Mouse (Mus musculus): Measurements from ENCODE around the gene Tnpo2. TPM values are rescaled to one million over a fixed set of nuclear protein-coding genes. Genes with fewer than 3 reads are reported as not detected.

The Tnpo2 gene
- polyA plus RNA-seq, 1 experiment from 2014 or later, result 26.9 TPM

DNA sequence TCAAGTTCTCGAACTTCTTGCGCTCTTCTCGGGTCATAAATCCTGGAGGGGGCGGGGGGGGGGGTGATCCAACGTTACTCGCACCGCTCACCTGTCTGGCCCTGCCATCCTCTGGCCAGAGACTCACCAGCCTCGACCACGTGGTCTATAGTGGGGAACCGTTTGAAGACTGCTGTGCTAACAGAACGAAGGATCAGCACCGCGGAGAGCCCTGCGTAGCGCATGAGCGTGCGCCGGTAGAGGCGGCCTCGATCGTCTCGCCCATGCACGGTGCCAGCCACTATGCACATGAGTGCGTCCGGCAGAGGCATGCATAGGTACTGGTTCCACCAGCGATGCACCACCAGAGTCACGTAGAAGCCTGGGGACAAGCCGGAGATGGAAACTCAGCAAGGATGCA is 25.5 kb upstream of the Tnpo2 start:
- Histone ChIP-seq H3K4me2 (no peak overlapping the region), H3K4me1 (peaks cover 4% of the 10 kb centered on the region; the same call in 1 of the 2 replicates), H3K27ac (no peak overlapping the region), H3K9me3 (no peaks in the 10 kb centered on the region), H3K9ac (no peak overlapping the region), H3K36me3 (no peaks in the 10 kb centered on the region), H3K4me3 (replicated peaks) (no peak overlapping the region), H3K27me3 (replicated peaks) (peaks cover 40% of the 10 kb centered on the region)
- ATAC-seq (ENCODE audit: insufficient read depth, low FRiP score, low read depth), result no peak
- WGBS, result 9% methylated on average over 28 of the region's 28 CpGs

DNA sequence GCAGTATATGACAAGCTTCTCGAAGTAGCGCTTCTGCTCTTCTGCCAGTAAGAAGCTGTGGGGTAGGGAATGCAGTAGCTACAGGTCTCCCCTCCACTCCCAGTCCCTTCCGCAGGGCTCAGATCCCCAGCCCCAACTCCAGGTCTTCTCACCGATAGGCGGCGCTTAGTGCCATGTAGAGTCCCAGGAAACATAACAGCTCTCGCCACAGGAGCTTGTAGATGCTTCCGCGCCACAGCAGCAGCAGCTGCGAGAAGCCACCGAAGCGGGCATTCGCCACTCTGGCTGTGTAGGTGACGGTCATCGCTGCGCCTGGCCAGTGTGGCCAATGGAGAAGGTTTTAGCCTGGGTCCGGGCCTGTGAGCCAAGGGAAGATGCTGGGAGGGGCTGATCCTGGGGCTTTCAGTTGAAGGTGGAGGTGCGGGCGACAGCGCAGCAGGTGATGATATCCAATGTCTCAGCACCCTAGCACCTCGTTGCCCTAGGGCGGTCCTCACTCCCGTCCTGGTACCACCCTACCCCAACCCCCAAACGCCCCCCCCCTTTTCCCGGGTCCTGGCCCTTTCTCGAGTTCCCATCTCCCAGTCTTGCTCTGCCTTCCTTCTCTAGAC is 23.4 kb upstream of the Tnpo2 start:
- peak overlapping the region; percentile 33; the same call in 1 of the 2 replicates for H3K4me3 ChIP-seq (replicated peaks)
- H3K4me2 ChIP-seq, result peak overlapping the region; percentile 68
- peak; percentile 65 for ATAC-seq (ENCODE audit: insufficient read depth, low FRiP score, low read depth)
- peaks cover 37% of the 10 kb centered on the region for H3K27me3 ChIP-seq (replicated peaks)
- H3K27ac ChIP-seq, result no peak overlapping the region
- H3K36me3 ChIP-seq, result peaks cover 6% of the 10 kb centered on the region; the same call in 1 of the 2 replicates
- H3K4me1 ChIP-seq, result peaks cover 4% of the 10 kb centered on the region; the same call in 1 of the 2 replicates
- WGBS, result 3% methylated on average over 26 of the region's 26 CpGs
- 0 out of 2 replicates have a peak overlapping the region, but pooled peaks have one; percentile 14 for H3K9ac ChIP-seq
- H3K9me3 ChIP-seq, result no peaks in the 10 kb centered on the region

DNA sequence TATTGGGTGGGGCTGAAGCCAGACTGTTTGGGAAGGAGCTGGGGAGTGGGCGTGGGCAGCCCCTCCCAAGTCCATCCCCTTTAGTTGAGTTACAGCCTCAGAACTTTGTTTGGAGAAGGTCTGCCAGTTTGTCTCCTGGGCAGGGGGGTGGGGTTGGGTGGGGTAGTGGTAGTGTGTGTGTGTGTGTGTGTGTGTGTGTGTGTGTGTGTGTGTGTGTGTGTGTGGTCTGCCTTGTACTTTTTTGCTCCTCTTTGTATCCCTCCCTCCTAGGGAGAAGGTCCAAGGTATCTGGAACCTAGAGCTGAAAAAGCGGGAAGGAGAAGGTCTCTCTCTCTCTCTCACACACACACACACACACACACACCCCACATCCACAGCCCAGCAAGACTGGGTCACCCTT is 22.3 kb upstream of the Tnpo2 start, which contains the start of gene Best2:
Gene Best2 (minus strand): TSS at position 101 of the 400 bp plus-strand sequence.
- Histone ChIP-seq H3K9ac (0 out of 2 replicates have a peak within 1 kb of the TSS, but pooled peaks have one; percentile 14), H3K4me3 (replicated peaks) (peak within 1 kb of the TSS; percentile 33; the same call in 1 of the 2 replicates), H3K4me2 (peak within 1 kb of the TSS; percentile 68), H3K27me3 (replicated peaks) (peaks cover 36% of the 10 kb centered on the region), H3K9me3 (no peaks in the 10 kb centered on the region), H3K4me1 (peaks cover 4% of the 10 kb centered on the region; the same call in 1 of the 2 replicates), H3K36me3 (peaks cover 16% of the 10 kb centered on the region), H3K27ac (no peak within 1 kb of the TSS)
- ATAC-seq (ENCODE audit: insufficient read depth, low FRiP score, low read depth), result no peak
- 38% methylated on average over 2 of the region's 2 CpGs for WGBS

DNA sequence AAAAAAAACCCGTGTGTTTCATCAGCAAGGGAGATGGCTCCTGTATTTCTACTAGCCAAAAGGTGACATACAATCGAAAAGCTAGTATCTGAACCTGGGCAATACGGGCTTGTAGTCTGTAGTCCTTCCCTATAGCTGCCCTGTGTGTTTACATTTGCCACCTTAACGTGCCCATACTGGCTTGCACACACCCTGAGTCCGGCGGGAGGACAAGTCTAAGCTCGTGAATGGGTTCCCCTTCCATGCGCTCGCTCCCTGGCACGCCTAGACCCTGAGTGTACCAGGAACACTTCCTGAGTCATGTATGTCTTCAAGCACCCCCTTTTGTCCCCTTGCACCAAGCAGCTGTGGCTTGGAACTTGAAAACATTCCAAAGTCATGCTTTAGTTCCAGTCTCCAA is 20.0 kb upstream of the Tnpo2 start:
- H3K4me3 ChIP-seq (replicated peaks), result no peak overlapping the region
- WGBS, result 60% methylated on average over 10 of the region's 10 CpGs
- H3K36me3 ChIP-seq, result peaks cover 38% of the 10 kb centered on the region
- ATAC-seq (ENCODE audit: insufficient read depth, low FRiP score, low read depth), result no peak
- peaks cover 21% of the 10 kb centered on the region for H3K27me3 ChIP-seq (replicated peaks)
- H3K9ac ChIP-seq, result no peak overlapping the region
- H3K9me3 ChIP-seq, result no peaks in the 10 kb centered on the region
- no peak overlapping the region for H3K4me2 ChIP-seq
- peak overlapping the region; percentile 63 for H3K27ac ChIP-seq
- peaks cover 4% of the 10 kb centered on the region; the same call in 1 of the 2 replicates for H3K4me1 ChIP-seq

DNA sequence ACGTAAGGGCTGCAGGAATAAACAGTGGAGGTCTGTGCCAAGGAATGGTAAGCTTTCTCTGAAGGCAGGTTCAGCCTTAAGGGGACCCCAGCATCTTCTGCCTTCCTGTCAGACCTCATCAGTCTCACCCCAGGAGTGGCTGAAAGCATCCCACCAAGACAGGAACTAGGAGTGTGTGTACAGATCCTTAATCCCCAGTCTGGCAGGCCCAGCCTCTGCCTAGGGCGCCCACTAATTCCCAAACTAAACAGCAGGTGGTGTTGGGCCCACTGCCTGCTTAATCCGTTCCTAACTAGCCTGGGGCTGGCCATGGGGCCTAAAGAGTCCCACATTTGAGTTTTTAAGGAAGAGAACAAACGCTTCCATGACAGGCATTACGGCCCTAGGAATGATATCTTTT is 19.5 kb upstream of the Tnpo2 start:
- H3K4me3 ChIP-seq (replicated peaks), result no peak overlapping the region
- no peaks in the 10 kb centered on the region for H3K9me3 ChIP-seq
- peaks cover 19% of the 10 kb centered on the region for H3K27me3 ChIP-seq (replicated peaks)
- WGBS, result 53% methylated on average over 5 of the region's 5 CpGs
- H3K4me2 ChIP-seq, result no peak overlapping the region
- no peak overlapping the region for H3K9ac ChIP-seq
- H3K4me1 ChIP-seq, result peaks cover 4% of the 10 kb centered on the region; the same call in 1 of the 2 replicates
- no peak for ATAC-seq (ENCODE audit: insufficient read depth, low FRiP score, low read depth)
- H3K36me3 ChIP-seq, result peaks cover 41% of the 10 kb centered on the region
- H3K27ac ChIP-seq, result peak overlapping the region; percentile 63

DNA sequence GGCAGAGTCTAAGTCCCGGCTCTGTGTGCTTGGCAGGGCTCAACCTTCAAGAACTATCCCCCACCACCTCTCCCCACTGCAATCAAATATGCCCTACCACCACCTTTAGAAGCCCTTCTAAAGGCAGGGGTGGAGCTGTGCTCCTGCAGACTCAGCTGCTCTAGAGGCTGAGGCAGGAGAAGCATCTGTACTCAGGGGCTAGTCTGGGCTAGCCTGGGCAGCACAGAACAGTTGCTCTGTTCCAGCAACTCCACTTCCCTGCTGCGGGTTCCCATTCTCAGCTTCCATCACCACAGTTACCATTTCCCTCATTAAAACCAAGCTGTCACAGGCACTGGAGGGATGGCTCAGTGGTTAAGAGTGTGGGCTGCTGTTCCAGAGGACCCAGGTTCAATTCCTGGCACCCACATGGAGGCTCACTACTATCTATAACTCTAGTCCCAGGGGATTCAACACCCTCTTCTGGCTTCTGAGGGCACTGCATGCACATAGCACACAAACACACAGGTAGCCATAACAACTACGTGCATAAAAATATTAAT is 15.1 kb upstream of the Tnpo2 start:
- no peak overlapping the region for H3K27ac ChIP-seq
- H3K9me3 ChIP-seq, result no peaks in the 10 kb centered on the region
- 89% methylated on average over 3 of the region's 3 CpGs for WGBS
- no peaks in the 10 kb centered on the region for H3K27me3 ChIP-seq (replicated peaks)
- H3K4me1 ChIP-seq, result peaks cover 18% of the 10 kb centered on the region
- no peak for ATAC-seq (ENCODE audit: insufficient read depth, low FRiP score, low read depth)
- no peak overlapping the region for H3K4me3 ChIP-seq (replicated peaks)
- no peak overlapping the region for H3K4me2 ChIP-seq
- peaks cover 52% of the 10 kb centered on the region for H3K36me3 ChIP-seq
- H3K9ac ChIP-seq, result no peak overlapping the region

DNA sequence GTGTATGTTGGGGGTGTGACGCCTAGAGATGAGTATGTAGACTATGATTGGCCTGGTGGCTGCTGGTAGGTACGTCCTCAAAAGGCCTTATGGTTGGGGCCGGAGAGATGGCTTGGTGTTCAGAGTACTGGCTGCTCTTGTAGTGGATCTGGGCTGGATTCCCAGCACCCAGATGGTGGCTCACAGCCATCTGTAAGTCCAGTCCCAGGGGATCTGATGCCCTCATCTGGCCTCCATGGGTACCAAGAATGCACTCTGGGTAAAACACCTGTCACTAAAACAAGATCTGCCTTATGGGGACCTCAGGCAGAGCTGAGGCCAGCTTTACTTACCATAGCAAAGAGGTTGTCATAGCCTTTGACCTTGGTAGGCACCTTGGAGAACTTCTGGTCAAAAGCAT is 12.9 kb upstream of the Tnpo2 start:
- H3K4me1 ChIP-seq, result peaks cover 28% of the 10 kb centered on the region
- 87% methylated on average over 3 of the region's 3 CpGs for WGBS
- no peak for ATAC-seq (ENCODE audit: insufficient read depth, low FRiP score, low read depth)
- H3K4me2 ChIP-seq, result peak overlapping the region; percentile 90
- peaks cover 41% of the 10 kb centered on the region for H3K36me3 ChIP-seq
- H3K4me3 ChIP-seq (replicated peaks), result peak overlapping the region; percentile 90
- no peak overlapping the region for H3K27ac ChIP-seq
- no peak overlapping the region for H3K9ac ChIP-seq
- H3K27me3 ChIP-seq (replicated peaks), result no peaks in the 10 kb centered on the region
- H3K9me3 ChIP-seq, result no peaks in the 10 kb centered on the region

DNA sequence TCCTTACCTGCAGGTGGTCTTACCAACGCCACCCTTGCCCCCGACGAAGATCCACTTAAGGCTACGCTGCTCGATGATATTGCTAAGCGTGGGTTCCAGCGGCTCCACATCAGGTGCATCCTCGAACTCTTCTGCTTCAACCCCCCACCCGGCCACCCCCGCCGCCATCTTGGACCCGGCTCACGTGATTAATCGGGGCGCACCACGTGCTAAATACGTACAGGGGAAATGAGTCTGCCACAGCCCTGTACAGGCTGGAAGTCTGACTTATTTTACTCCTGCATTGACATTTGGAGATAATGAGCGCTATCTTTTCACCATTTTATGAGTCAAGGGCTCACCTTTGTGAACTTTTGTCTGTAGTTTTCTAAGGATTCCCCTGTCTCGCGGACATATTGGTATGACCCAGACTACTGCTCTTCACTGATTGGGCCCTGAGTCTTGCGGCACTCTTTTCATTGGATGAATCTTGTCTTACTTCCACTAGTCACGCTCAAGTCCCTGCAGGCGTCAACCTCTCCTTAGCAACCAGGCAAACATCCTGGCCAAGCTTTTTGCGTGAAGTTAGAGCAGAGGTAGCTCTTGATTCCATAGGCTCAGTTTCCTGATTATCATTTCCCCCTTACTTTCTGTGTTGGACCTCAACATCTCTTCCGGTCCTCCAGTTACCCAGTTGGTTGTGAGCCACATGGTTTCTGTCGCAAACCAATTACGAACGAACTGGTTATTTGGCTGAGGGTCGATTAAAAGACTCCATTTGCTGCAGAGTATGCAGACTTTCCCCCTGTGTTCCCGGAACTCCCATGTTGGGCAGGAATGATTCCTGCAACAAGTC is 11.4 kb upstream of the Tnpo2 start, which contains the start of gene Asna1:
Gene Asna1 (minus strand): TSS at position 184 of the 835 bp plus-strand sequence.
- peak; percentile 91 for ATAC-seq (ENCODE audit: insufficient read depth, low FRiP score, low read depth)
- H3K9ac ChIP-seq, result peak within 1 kb of the TSS; percentile 60; the same call in 1 of the 2 replicates
- WGBS, result 3% methylated on average over 30 of the region's 30 CpGs

DNA sequence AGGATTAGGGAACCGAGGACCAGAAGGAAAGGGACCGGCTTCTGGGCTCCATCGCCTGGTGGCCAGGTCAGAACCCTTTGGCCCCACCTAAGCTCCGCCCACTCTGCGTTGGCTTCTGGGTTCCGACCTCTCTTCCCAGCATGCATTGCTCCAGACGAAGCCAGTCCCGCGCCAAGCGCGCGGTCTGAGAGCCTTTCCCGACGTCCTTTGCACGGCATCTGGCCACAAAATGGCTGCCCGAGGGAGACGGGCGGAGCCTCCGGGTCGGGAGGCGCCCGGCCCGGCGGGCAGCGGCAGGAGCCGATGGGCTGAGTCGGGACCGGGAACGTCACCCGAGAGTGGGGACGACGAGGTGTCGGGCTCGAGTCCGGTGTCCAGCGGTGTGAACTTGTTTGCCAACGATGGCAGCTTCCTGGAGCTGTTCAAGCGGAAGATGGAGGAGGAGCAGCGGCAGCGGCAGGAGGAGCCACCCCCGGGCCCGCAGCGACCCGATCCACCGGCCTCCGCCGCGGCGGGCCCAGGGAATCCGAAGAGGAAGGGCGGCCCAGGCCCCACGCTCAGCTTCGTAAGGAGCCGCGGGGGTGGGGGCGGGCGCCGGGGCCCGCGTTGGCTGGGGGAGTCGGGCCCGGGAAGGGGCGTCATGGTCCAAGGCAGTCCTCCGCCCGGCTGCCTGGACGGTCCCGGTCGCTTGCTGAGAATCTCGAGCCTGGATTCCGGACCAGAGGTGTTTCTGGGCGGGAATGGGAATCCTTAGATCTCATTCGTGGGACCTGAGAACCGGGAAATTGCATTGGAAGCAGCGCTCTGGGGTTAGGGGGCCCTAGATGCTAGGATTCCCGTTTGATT is 9.8 kb upstream of the Tnpo2 start, which contains the start of gene Trir:
Gene Trir (plus strand): TSS at position 154 of the 846 bp plus-strand sequence.
- under 1% methylated on average over 72 of the region's 75 CpGs for WGBS
- Histone ChIP-seq H3K9me3 (no peaks in the 10 kb centered on the region), H3K4me1 (peaks cover 33% of the 10 kb centered on the region), H3K27ac (peak within 1 kb of the TSS; percentile 88), H3K36me3 (peaks cover 39% of the 10 kb centered on the region), H3K27me3 (replicated peaks) (no peaks in the 10 kb centered on the region), H3K9ac (peak within 1 kb of the TSS; percentile 100), H3K4me2 (peak within 1 kb of the TSS; percentile 90), H3K4me3 (replicated peaks) (peak within 1 kb of the TSS; percentile 90)
- ATAC-seq (ENCODE audit: insufficient read depth, low FRiP score, low read depth), result peak; percentile 82

More for the DNA sequence above, 11.4 kb upstream of the Tnpo2 start, which contains the start of gene Asna1:
- H3K27me3 ChIP-seq (replicated peaks), result no peaks in the 10 kb centered on the region
- no peaks in the 10 kb centered on the region for H3K9me3 ChIP-seq
- peaks cover 33% of the 10 kb centered on the region for H3K4me1 ChIP-seq
- peak within 1 kb of the TSS; percentile 90 for H3K4me2 ChIP-seq
- H3K4me3 ChIP-seq (replicated peaks), result peak within 1 kb of the TSS; percentile 90
- peaks cover 41% of the 10 kb centered on the region for H3K36me3 ChIP-seq
- H3K27ac ChIP-seq, result peak within 1 kb of the TSS; percentile 79

DNA sequence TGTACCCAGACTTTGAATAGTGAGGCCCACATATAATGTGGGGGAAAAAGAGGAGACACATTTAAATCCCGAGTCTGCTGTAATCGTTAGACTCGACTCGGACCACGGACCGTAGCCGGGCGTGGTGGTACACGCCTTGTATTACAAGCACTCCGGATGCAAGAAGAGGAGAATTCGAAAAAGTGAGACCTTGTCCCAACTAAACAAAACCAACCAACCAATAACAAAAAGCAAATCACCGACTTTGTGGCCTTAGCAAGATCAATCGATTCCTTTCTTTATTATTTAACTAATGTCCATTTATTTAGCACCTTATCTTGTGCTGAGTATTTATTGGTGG is 9.2 kb upstream of the Tnpo2 start:
- Histone ChIP-seq H3K36me3 (peaks cover 40% of the 10 kb centered on the region), H3K4me3 (replicated peaks) (peak overlapping the region; percentile 90), H3K27ac (peak overlapping the region; percentile 88), H3K9ac (peak overlapping the region; percentile 100), H3K9me3 (no peaks in the 10 kb centered on the region), H3K4me1 (peaks cover 33% of the 10 kb centered on the region), H3K4me2 (peak overlapping the region; percentile 50), H3K27me3 (replicated peaks) (no peaks in the 10 kb centered on the region)
- ATAC-seq (ENCODE audit: insufficient read depth, low FRiP score, low read depth), result no peak
- 0% methylated on average over 13 of the region's 13 CpGs for WGBS

DNA sequence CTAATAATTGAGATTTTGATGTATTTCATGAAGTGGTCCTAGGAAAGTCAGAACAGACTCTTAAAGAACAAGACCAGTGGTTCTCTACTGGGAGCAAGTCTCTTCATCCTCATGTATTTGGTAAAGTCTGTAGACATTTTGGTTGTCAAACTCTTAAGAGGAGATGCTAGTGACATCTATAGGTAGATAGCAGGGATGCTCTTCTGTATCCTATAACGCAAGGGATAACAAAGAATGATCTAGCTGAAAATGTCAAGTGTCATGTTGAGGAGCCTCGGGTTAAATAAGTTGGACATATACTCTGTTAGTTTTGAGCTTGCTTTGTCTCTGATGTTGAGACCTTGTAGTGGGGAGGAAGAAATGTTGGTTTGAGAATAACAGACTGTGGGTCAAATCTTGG is 8.8 kb upstream of the Tnpo2 start:
- 12% methylated on average over 2 of the region's 2 CpGs for WGBS
- Histone ChIP-seq H3K27ac (no peak overlapping the region), H3K9me3 (no peaks in the 10 kb centered on the region), H3K4me3 (replicated peaks) (peak overlapping the region; percentile 90), H3K27me3 (replicated peaks) (no peaks in the 10 kb centered on the region), H3K36me3 (peaks cover 41% of the 10 kb centered on the region), H3K4me1 (peaks cover 33% of the 10 kb centered on the region), H3K4me2 (peak overlapping the region; percentile 50), H3K9ac (peak overlapping the region; percentile 100; the same call in 1 of the 2 replicates)
- no peak for ATAC-seq (ENCODE audit: insufficient read depth, low FRiP score, low read depth)
